Mouse (Mus musculus): ENCODE data around the gene Kcnb1. TPM values are rescaled to one million over a fixed set of nuclear protein-coding genes. Genes with fewer than 3 reads are reported as not detected.
A peak's percentile ranks its signal among the peaks of the same experiment; 100 is the strongest.

Gene Kcnb1
- polyA plus RNA-seq, 1 experiment from 2014 or later = 0.60 TPM

DNA sequence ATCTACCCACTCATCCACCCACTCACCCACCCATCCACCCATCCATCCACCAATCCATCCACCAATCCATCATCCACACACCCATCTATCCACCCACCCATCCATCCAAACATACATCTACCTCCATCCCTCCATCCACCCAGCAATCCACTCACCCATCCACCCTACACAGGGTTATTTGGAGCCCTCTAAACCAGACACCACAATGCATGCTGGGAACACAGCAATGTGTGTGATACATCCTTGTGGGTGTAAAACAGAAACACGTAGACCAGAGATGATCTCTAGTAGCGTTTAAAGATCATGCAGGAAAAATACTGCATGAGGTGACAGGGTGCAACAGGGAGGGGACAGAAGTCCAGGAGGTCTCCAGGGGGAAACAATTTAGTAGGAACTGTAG is 4.5 kb downstream of the Kcnb1 start:
- Histone ChIP-seq H3K9me3 (replicated peaks) (no peaks in the 10 kb centered on the region), H3K36me3 (no peaks in the 10 kb centered on the region), H3K27ac (no peak overlapping the region), H3K4me3 (no peak overlapping the region), H3K4me2 (no peak overlapping the region), H3K27me3 (peaks cover 63% of the 10 kb centered on the region), H3K9ac (no peak overlapping the region), H3K4me1 (replicated peaks) (peaks cover 24% of the 10 kb centered on the region)
- WGBS = 78% methylated on average over 2 of the region's 2 CpGs
- ATAC-seq (replicated peaks; ENCODE audit: insufficient number of reproducible peaks, insufficient read depth, low FRiP score, low read depth) = no peak

DNA sequence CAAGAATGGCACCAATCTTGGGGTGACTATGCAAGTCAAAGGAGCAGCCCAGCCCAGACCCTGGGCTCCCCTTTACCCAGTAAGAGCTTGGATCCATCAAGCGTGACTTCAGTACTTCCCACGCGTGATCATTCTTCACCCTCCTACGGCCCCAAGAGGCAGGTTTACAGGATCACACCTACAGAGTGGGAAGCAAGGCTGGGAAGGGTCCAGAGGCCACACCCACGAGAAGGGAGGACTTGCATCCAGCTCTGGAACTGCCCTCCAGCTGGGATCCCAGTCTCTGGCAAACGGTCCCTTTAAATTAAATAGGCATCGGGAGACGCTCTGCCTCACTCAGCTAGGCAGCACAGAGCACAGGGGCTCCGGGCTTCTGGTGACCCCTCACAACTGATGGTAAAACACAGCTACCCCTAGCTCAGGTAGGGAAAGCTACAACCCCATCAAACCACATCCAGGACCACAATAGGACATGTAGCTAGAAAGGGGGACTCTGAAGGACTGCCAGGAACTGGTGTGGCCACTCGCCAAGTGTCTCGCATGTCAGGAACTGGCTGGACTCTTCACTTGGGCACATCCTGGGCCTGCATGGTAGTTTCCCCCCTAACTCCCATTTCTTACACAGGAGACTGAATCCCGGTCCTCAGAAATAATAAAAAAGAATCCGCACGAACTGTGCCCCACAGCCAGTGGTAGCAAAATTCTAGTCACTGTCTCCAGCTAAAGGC is 8.1 kb downstream of the Kcnb1 start:
- Histone ChIP-seq H3K27me3 (peaks cover 31% of the 10 kb centered on the region), H3K4me1 (replicated peaks) (no peaks in the 10 kb centered on the region), H3K27ac (no peak overlapping the region), H3K9me3 (replicated peaks) (no peaks in the 10 kb centered on the region), H3K4me3 (no peak overlapping the region), H3K36me3 (no peaks in the 10 kb centered on the region), H3K9ac (no peak overlapping the region), H3K4me2 (no peak overlapping the region)
- ATAC-seq (replicated peaks; ENCODE audit: insufficient number of reproducible peaks, insufficient read depth, low FRiP score, low read depth) = no peak
- 78% methylated on average over 14 of the region's 14 CpGs for WGBS

DNA sequence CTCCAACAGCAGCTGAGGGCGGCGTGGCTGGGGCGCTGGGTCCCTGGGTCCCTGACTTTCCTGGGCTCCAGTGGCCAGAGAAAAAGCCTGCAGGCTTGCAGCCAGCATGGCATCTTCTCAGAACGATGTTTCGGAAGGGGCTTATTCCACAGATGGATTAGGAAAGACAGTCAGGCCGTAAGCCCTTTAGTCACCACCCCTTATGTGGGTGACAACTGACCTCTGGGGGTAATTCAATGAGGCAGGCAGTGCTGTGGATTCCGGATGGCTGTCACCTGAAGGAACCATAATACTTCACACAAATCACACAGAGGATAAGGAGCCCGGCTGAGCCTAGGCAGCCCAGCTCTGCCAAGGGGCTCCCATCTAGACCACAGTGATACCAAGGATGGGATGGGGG is 8.9 kb downstream of the Kcnb1 start:
- Histone ChIP-seq H3K9me3 (replicated peaks) (no peaks in the 10 kb centered on the region), H3K27me3 (peaks cover 24% of the 10 kb centered on the region), H3K27ac (no peak overlapping the region), H3K4me1 (replicated peaks) (no peaks in the 10 kb centered on the region), H3K9ac (no peak overlapping the region), H3K36me3 (no peaks in the 10 kb centered on the region), H3K4me3 (no peak overlapping the region), H3K4me2 (no peak overlapping the region)
- 77% methylated on average over 8 of the region's 8 CpGs for WGBS
- no peak for ATAC-seq (replicated peaks; ENCODE audit: insufficient number of reproducible peaks, insufficient read depth, low FRiP score, low read depth)

DNA sequence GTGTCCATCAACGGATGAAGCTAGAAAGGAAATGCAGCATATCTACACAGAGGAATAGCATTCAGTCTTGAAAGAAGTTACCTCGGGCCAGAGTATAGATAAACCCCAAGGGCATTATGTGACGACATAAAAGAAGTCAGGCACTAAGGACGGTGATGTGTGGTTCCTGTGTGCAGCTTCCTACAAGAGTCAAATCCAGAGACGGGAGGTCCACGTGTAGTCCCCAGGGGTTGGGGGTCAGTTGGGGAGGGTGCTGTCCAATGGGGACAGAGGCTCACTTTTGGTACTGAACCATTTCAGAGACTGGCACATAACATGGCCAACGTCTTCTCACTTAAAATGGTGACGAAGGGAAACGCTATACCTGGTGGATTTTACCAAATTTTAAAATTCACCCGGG is 10.7 kb downstream of the Kcnb1 start:
- no peak for ATAC-seq (replicated peaks; ENCODE audit: insufficient number of reproducible peaks, insufficient read depth, low FRiP score, low read depth)
- H3K9me3 ChIP-seq (replicated peaks) = no peaks in the 10 kb centered on the region
- no peak overlapping the region for H3K27ac ChIP-seq
- H3K9ac ChIP-seq = no peak overlapping the region
- no peaks in the 10 kb centered on the region for H3K4me1 ChIP-seq (replicated peaks)
- 77% methylated on average over 10 of the region's 10 CpGs for WGBS
- no peaks in the 10 kb centered on the region for H3K36me3 ChIP-seq
- no peak overlapping the region for H3K4me3 ChIP-seq
- no peak overlapping the region for H3K4me2 ChIP-seq
- H3K27me3 ChIP-seq = peaks cover 6% of the 10 kb centered on the region; the same call in 1 of the 2 replicates

DNA sequence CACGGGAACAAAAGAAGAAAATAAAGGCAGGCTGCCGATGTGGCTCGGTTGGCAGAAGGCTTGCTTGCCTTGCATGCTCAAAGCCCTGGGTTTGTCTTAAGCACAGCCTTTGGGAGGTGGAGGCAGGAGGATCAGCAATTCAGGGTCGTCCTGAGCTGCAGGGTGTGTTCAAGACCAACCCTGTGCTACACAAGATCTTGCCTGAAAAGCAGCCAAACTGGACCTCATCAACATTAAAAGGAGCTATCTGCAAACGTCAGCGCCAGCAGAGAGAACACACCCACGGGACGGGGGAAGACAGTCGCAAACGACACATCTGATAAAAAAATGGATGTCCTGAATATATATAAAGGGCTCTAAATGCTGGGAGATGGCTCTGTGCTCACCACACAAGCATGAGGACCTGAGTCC is 12.7 kb downstream of the Kcnb1 start:
- ATAC-seq (replicated peaks; ENCODE audit: insufficient number of reproducible peaks, insufficient read depth, low FRiP score, low read depth) = no peak
- H3K4me3 ChIP-seq = no peak overlapping the region

DNA sequence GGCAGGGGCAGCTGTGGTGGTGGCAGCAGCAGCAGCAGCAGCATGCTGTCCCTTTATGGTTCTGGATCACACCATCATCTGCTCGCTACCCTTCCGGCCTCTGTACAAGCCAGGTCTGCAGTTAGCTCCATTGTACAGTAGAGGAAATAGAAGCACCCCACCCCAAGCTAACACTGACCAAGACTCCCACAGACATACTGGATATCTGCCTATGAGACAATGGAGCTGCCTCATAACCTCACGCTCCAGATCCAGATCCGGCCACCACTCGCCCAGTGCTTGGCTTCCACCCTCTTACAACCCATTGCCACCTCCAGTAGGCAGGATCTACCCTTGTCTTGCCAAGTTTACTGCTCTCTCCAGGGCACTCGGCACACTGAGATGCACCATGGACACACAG is 14.7 kb downstream of the Kcnb1 start:
- Histone ChIP-seq H3K9me3 (replicated peaks) (no peaks in the 10 kb centered on the region), H3K36me3 (no peaks in the 10 kb centered on the region), H3K4me1 (replicated peaks) (no peaks in the 10 kb centered on the region), H3K4me2 (no peak overlapping the region), H3K27ac (no peak overlapping the region), H3K4me3 (no peak overlapping the region), H3K27me3 (peaks cover 4% of the 10 kb centered on the region; the same call in 1 of the 2 replicates), H3K9ac (no peak overlapping the region)
- ATAC-seq (replicated peaks; ENCODE audit: insufficient number of reproducible peaks, insufficient read depth, low FRiP score, low read depth) = no peak
- WGBS = 85% methylated on average over 6 of the region's 6 CpGs

More for the DNA sequence above, 12.7 kb downstream of the Kcnb1 start:
- Histone ChIP-seq H3K27ac (no peak overlapping the region), H3K9me3 (replicated peaks) (no peaks in the 10 kb centered on the region), H3K9ac (no peak overlapping the region), H3K27me3 (peaks cover 4% of the 10 kb centered on the region; the same call in 1 of the 2 replicates), H3K4me2 (no peak overlapping the region), H3K36me3 (no peaks in the 10 kb centered on the region), H3K4me1 (replicated peaks) (no peaks in the 10 kb centered on the region)
- WGBS = 58% methylated on average over 10 of the region's 10 CpGs

DNA sequence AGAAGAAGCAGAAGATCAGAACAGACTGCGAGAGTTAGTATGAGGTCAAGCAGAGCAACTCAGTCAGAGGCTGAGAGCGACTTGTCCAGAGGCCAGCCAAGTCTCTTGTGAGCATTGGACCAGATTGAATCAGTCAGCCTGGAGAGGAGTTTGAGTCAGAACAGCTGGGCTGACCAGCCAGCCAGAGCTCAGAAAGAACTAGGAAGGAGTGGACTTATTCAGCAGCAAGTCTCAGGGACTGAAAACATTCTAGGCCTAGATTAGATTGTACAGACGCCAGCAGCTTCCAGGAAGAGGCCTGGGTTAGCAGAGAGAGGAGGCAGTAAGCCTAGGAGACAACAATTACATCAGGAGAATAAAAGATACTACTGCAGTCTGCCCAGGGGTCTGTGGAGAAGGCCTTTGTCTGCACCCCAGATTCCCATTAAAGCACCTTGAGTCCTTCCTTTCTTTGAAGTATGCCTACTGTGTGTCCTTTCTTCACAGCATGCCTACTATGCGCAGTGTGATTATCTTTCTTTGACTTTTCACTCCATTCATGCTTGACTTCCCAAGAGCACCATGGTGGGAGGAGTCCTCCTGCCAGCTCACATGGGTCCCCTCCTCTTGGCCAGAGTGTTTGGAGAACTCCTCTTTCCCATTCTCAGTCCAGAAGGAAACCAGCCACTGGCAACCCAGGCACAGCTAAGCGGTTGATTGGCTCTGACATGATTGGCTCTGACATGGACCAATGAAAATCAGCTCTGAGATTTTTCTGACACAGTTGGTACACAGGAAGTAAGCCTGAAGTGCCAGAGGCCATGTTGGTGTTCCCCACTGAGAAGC is 16.7 kb downstream of the Kcnb1 start:
- peaks cover 9% of the 10 kb centered on the region for H3K4me1 ChIP-seq (replicated peaks)
- no peak overlapping the region for H3K4me2 ChIP-seq
- peak overlapping the region; percentile 56 for H3K27ac ChIP-seq
- ATAC-seq (replicated peaks; ENCODE audit: insufficient number of reproducible peaks, insufficient read depth, low FRiP score, low read depth) = peak; percentile 51
- H3K9me3 ChIP-seq (replicated peaks) = no peaks in the 10 kb centered on the region
- 61% methylated on average over 5 of the region's 5 CpGs for WGBS
- H3K27me3 ChIP-seq = peaks cover 4% of the 10 kb centered on the region; the same call in 1 of the 2 replicates
- H3K9ac ChIP-seq = no peak overlapping the region
- no peak overlapping the region for H3K4me3 ChIP-seq
- H3K36me3 ChIP-seq = no peaks in the 10 kb centered on the region

DNA sequence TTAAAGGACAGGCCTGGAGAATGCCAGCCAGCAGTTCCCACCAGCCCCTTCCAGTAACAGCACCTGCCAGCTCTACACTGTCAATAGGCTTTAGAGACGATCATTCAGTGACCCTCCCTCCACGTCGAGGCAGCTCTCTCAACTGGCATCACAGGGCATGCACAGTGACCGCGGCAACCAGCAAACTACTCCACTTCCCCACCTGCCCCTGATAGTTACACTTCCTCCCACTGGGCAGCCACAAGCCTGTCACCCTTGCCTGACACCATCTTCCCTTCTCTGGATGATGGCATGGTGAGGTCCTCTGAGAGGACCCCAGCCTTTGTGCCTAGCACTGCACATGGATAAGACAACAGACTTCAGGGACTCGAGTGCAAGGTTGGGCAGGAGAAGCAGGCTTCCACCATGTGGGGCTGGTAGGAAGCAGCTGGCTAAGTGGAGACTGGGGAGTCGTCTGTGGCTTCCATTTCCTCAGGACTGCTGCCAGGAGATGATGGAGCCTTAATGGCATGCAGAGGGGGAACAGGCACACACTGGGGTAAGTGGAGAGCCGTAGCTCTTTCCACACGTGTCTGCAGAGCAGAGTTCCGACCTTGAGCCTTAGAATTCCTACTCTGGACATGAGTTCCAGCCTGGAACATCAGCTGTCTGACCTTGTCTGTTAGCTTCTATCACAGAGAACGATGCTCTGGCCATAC is 22.3 kb downstream of the Kcnb1 start:
- Histone ChIP-seq H3K27ac (peak overlapping the region; percentile 18), H3K36me3 (no peaks in the 10 kb centered on the region), H3K9me3 (replicated peaks) (no peaks in the 10 kb centered on the region), H3K9ac (no peak overlapping the region), H3K4me2 (no peak overlapping the region), H3K4me3 (no peak overlapping the region), H3K27me3 (no peaks in the 10 kb centered on the region), H3K4me1 (replicated peaks) (peaks cover 25% of the 10 kb centered on the region)
- WGBS = 34% methylated on average over 11 of the region's 11 CpGs
- peak; percentile 71 for ATAC-seq (replicated peaks; ENCODE audit: insufficient number of reproducible peaks, insufficient read depth, low FRiP score, low read depth)

DNA sequence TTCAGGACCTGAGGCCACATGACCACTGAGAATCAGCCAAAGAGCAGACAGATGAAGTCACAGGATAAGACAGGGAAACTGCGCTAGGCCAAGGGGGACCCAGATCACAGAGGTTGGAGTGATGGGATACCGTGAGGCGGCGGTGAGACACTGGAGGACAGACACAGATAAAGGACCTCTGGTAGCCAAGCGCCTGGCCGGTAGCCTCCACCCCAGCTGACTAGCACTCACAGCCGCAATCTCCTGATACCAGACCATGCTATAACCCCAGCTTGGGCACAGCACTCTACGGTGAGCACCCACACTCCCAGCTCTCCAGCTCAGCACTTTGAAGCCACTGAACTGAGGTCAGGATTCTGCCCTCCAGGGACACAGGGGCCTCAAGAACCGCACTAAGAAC is 26.4 kb downstream of the Kcnb1 start:
- ATAC-seq (replicated peaks; ENCODE audit: insufficient number of reproducible peaks, insufficient read depth, low FRiP score, low read depth) = no peak
- Histone ChIP-seq H3K4me1 (replicated peaks) (peaks cover 22% of the 10 kb centered on the region), H3K27ac (no peak overlapping the region), H3K36me3 (no peaks in the 10 kb centered on the region), H3K9me3 (replicated peaks) (no peaks in the 10 kb centered on the region), H3K4me2 (no peak overlapping the region), H3K4me3 (no peak overlapping the region), H3K9ac (no peak overlapping the region), H3K27me3 (no peaks in the 10 kb centered on the region)
- 73% methylated on average over 9 of the region's 9 CpGs for WGBS

DNA sequence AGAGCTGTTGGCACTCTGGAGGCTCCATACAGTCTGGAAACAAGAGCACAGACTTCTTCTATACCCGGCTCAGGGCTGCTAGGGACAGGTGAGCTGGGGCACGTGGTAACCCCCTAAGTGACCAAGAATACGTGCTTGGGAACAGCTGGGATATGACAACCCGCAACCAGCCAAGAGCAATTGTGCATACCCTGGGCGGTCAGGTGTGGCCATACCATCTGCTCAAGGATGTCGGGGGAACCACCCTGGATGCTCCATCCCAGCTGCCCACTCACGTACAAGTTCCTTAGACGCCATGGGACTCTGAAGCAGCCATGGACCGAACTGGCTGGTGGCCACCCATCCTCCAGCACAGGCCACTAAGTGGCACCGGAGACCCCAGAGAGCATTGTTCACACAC is 26.8 kb downstream of the Kcnb1 start:
- Histone ChIP-seq H3K27ac (no peak overlapping the region), H3K4me1 (replicated peaks) (peaks cover 17% of the 10 kb centered on the region), H3K27me3 (no peaks in the 10 kb centered on the region), H3K4me2 (no peak overlapping the region), H3K36me3 (no peaks in the 10 kb centered on the region), H3K4me3 (no peak overlapping the region), H3K9ac (no peak overlapping the region), H3K9me3 (replicated peaks) (no peaks in the 10 kb centered on the region)
- WGBS = 88% methylated on average over 10 of the region's 10 CpGs
- ATAC-seq (replicated peaks; ENCODE audit: insufficient number of reproducible peaks, insufficient read depth, low FRiP score, low read depth) = no peak

DNA sequence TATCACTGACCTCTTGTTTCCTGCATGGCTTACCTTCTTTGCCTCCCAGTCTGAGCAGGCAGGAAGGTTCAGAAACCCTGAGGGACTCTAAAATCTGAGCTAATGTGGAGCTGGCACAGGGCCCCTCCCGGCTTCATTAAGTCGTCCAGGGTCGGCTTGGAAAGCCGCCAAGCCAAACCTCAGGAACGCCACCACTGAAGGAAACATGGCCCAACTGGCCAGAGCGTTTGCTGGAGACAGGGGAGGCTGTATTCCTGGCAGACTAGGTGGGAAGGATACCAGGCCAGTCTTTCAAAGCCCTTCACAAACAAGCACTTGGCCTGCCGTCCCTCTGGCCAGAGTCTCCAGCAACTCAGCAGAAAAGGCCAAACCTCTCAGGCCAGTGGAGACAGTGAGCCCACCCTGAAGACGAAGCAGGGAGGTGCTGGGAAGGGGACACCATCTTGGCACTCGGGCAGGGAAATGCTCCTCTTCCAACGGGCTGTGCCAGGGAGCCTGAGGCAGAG is 27.4 kb downstream of the Kcnb1 start:
- no peaks in the 10 kb centered on the region for H3K9me3 ChIP-seq (replicated peaks)
- H3K4me2 ChIP-seq = no peak overlapping the region
- H3K27me3 ChIP-seq = no peaks in the 10 kb centered on the region
- H3K9ac ChIP-seq = no peak overlapping the region
- WGBS = 52% methylated on average over 10 of the region's 10 CpGs
- no peaks in the 10 kb centered on the region for H3K36me3 ChIP-seq
- H3K4me3 ChIP-seq = no peak overlapping the region
- H3K27ac ChIP-seq = no peak overlapping the region
- no peak for ATAC-seq (replicated peaks; ENCODE audit: insufficient number of reproducible peaks, insufficient read depth, low FRiP score, low read depth)
- peaks cover 11% of the 10 kb centered on the region for H3K4me1 ChIP-seq (replicated peaks)
